Mouse (Mus musculus) erythroblast, adult 5-6 weeks (primary cell): ENCODE data around the gene Pdzd7. TPM values are rescaled to one million over a fixed set of nuclear protein-coding genes. Genes with fewer than 3 reads are reported as not detected.
"Not testable (repeated sequence)": the region's sequence is repeated elsewhere in the genome, so short reads cannot be mapped to it uniquely, and the experiment has no call there.

ENCODE experiments used
- ATAC-seq: replicated peaks from 2 replicates; pipeline ENCODE4 v1.8.0; 2016; ENCODE audit warnings: moderate number of reproducible peaks, mild to moderate bottlenecking, moderate TSS enrichment, inconsistent platforms; ENCODE audit not compliant: poor library complexity, low FRiP score, severe bottlenecking
- total RNA-seq, 2 experiments: library from RNA; stranded (forward) in 1 of 2; stranded (reverse) in 1 of 2; fragments of 150-400 nt in 1 of 2; fragments of 200-764, 138-1000 nt in 1 of 2; gene quantifications; 2 replicates each; pipeline versions ENCODE4 v1.2.3 to v1.2.4; 2015 to 2017; ENCODE audit warnings: low replicate concordance in 2 of 2

Pdzd7 gene
- total RNA-seq, 2 experiments from 2014 or later: not detected

- peak; percentile 48 for ATAC-seq
These were observed 18.2 kb upstream of the Pdzd7 start for GRCm38 (mm10) chr19:45063565-45064292.

GRCm38 (mm10) chr19:45058841-45059240 is 13.3 kb upstream of the Pdzd7 start:
- peak; percentile 63 for ATAC-seq

- ATAC-seq: peak; percentile 93
These were observed 12.8 kb upstream of the Pdzd7 start for GRCm38 (mm10) chr19:45058113-45058839.

- ATAC-seq: no peak
These were observed 12.2 kb upstream of the Pdzd7 start for GRCm38 (mm10) chr19:45057724-45058112.

GRCm38 (mm10) chr19:45056908-45057698 is 11.6 kb upstream of the Pdzd7 start:
- ATAC-seq: no peak

GRCm38 (mm10) chr19:45056364-45056763 is 10.8 kb upstream of the Pdzd7 start:
- no peak for ATAC-seq

- ATAC-seq: no peak
These were observed 9.6 kb upstream of the Pdzd7 start for GRCm38 (mm10) chr19:45054892-45055690.

- no peak for ATAC-seq
These were observed 7.9 kb upstream of the Pdzd7 start for GRCm38 (mm10) chr19:45053451-45053850.

- no peak for ATAC-seq
These were observed 4.0 kb upstream of the Pdzd7 start for GRCm38 (mm10) chr19:45049523-45049922.

GRCm38 (mm10) chr19:45048644-45049365 is 3.3 kb upstream of the Pdzd7 start:
- no peak for ATAC-seq

- ATAC-seq: peak; percentile 50
These were observed 2.6 kb upstream of the Pdzd7 start for GRCm38 (mm10) chr19:45047935-45048643.

GRCm38 (mm10) chr19:45047417-45047934 is 2.0 kb upstream of the Pdzd7 start, which contains the start of gene Sfxn3:
Gene Sfxn3, plus strand, starts transcription at chr19:45047503.
- peak; percentile 92 for ATAC-seq

- peak; percentile 47 for ATAC-seq
These were observed 1.2 kb upstream of the Pdzd7 start for GRCm38 (mm10) chr19:45046523-45047321.

GRCm38 (mm10) chr19:45045236-45045635 is 281 bp downstream of the Pdzd7 start:
- ATAC-seq: no peak

- no peak for ATAC-seq
These were observed 1.1 kb downstream of the Pdzd7 start for GRCm38 (mm10) chr19:45044389-45044927.

- no peak for ATAC-seq
These were observed 5.3 kb downstream of the Pdzd7 start for GRCm38 (mm10) chr19:45040214-45040613.

GRCm38 (mm10) chr19:45038198-45038597 is 7.3 kb downstream of the Pdzd7 start:
- not testable (repeated sequence) for ATAC-seq
